Mouse (Mus musculus) forebrain, embryonic 16.5 days (tissue): ENCODE measurements around the gene Serpina3g. TPM values are rescaled to one million over a fixed set of nuclear protein-coding genes. Genes with fewer than 3 reads are reported as not detected.

ENCODE experiments used
- ATAC-seq: fragments of 200-750 bp; cut with Nextera tagmentation; 2 replicates; pipeline ENCODE4 v1.8.0; 2017; ENCODE audit warnings: mild to moderate bottlenecking, moderate library complexity
- H3K27ac ChIP-seq: fragments of 300-500 bp; sonication (generic); 2 replicates; pipeline ENCODE4 v1.5.1; 2014; ENCODE audit warnings: low read length, control low read depth
- H3K27me3 ChIP-seq: fragments of 300-500 bp; sonication (generic); replicated peaks from 2 replicates; pipeline ENCODE4 v1.6.1; 2014; ENCODE audit warnings: low read length; ENCODE audit not compliant: control insufficient read depth, insufficient read depth
- H3K36me3 ChIP-seq: fragments of 300-500 bp; sonication (generic); 2 replicates; pipeline ENCODE4 v1.6.1; 2014; ENCODE audit not compliant: control insufficient read depth, insufficient read depth
- H3K4me1 ChIP-seq: fragments of 300-500 bp; sonication (generic); replicated peaks from 2 replicates; pipeline ENCODE4 v1.6.1; 2014; ENCODE audit warnings: low read length; ENCODE audit not compliant: control insufficient read depth, insufficient read depth
- H3K4me2 ChIP-seq: fragments of 300-500 bp; sonication (generic); 2 replicates; pipeline ENCODE4 v1.6.1; 2014; ENCODE audit warnings: mild to moderate bottlenecking, low read length, control low read depth
- H3K4me3 ChIP-seq: fragments of 300-500 bp; sonication (generic); replicated peaks from 2 replicates; pipeline ENCODE4 v1.5.1; 2014; ENCODE audit warnings: mild to moderate bottlenecking, low read length, control low read depth
- H3K9ac ChIP-seq: fragments of 300-500 bp; sonication (generic); replicated peaks from 2 replicates; pipeline ENCODE4 v1.6.1; 2014; ENCODE audit warnings: low read depth, low read length, control low read depth
- H3K9me3 ChIP-seq: fragments of 300-500 bp; sonication (generic); 2 replicates; pipeline ENCODE4 v1.6.1; 2016; ENCODE audit warnings: low read length; ENCODE audit not compliant: control insufficient read depth
- WGBS: fragments of 180-500 bp; shearing (Covaris S2); extraction: QIAGEN DNeasy Blood & Tissue Kit; methylation state at CpG from one replicate; pipeline ENCODE4 v1.1.7; 2014; 5-methylcytosine and 5-hydroxymethylcytosine counted together
- polyA plus RNA-seq: library from polyadenylated mRNA; unstranded; fragments of >200 nt; fragmentation: Nextera tagmentation; extraction: Ambion mirVana; gene quantifications from 2 replicates; pipeline ENCODE4 v1.2.1, GENCODE M21; 2015

The Serpina3g gene
- not detected in 2 replicates for polyA plus RNA-seq

- Histone ChIP-seq H3K9ac (no peak within 1 kb of the TSS), H3K4me2 (no peak within 1 kb of the TSS), H3K9me3 (no peaks in the 10 kb centered on the region), H3K4me3 (no peak within 1 kb of the TSS), H3K27ac (no peak within 1 kb of the TSS), H3K27me3 (no peaks in the 10 kb centered on the region), H3K36me3 (no peaks in the 10 kb centered on the region), H3K4me1 (no peaks in the 10 kb centered on the region)
- WGBS = 79% methylated on average over 5 of the region's 5 CpGs
- ATAC-seq = no peak
Observed at GRCm38 (mm10) chr12:104235915-104236314, at the start of gene Serpina3g. Gene Serpina3g (plus strand): TSS chr12:104236245.

DNA sequence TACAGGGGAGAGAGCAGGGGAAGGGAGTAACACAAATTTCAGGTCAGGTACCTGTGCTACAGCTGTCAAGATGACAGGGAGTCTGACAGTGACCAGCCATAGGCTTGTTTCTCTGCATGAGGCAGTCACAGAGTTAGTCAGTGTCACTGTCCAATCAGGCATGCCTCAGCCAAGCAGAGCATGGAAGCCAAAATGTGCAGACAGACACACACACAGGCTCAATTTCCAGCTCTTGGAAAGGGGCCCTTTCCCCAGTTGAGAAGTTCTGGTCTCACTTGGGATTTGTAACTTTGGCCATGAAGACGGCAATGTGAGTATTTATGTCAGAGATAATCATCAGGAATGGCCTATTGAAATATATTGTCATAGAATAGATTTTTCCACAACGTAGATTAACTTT lies 46.8 kb upstream of the Serpina3g start:
- Histone ChIP-seq H3K9ac (no peak overlapping the region), H3K4me1 (no peaks in the 10 kb centered on the region), H3K27ac (no peak overlapping the region), H3K9me3 (no peaks in the 10 kb centered on the region), H3K36me3 (no peaks in the 10 kb centered on the region), H3K4me2 (no peak overlapping the region), H3K27me3 (no peaks in the 10 kb centered on the region), H3K4me3 (no peak overlapping the region)
- no peak for ATAC-seq
- 77% methylated on average over 2 of the region's 2 CpGs for WGBS

DNA sequence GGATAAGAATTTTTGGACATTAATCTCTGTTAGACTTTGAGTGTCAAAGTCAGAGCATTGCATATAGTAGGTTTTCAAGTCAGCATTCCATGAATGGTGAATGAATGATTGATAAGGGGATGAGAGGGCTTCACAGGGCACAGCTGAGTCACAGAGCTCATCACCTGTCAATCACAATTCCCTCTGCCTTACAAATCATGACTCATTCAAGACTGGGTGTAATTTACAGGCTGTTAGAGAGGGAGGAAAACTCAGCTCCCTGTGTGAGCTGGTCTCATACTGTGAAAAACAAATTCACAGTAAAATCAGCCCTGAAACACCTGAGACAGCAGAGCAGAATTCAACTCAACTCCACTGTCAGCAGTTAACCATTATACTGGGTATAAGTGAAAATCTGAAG lies 45.2 kb upstream of the Serpina3g start:
- Histone ChIP-seq H3K27me3 (no peaks in the 10 kb centered on the region), H3K27ac (no peak overlapping the region), H3K36me3 (no peaks in the 10 kb centered on the region), H3K4me2 (no peak overlapping the region), H3K4me1 (no peaks in the 10 kb centered on the region), H3K9ac (no peak overlapping the region), H3K4me3 (no peak overlapping the region), H3K9me3 (no peaks in the 10 kb centered on the region)
- ATAC-seq = no peak

DNA sequence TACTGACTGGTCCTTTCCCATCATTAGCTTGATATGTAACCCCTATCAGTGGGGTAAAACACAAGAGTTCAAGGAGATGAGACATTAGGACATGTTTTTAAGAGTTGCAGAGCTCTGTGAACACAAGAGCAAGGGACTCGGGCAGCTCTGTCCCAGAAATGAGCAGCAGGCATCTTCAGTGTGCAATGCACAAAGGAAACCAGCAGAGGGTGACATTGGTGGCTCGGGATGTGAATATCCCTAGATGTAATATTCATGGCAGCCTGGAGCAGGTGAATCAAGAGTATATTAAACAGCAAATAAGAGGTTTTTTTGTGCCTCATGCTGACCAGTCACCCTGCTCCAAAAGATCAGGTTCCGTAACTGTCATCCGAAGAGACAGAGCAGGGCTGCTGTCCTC lies 26.9 kb upstream of the Serpina3g start:
- no peaks in the 10 kb centered on the region for H3K9me3 ChIP-seq
- H3K4me1 ChIP-seq = no peaks in the 10 kb centered on the region
- ATAC-seq = no peak
- no peak overlapping the region for H3K9ac ChIP-seq
- H3K36me3 ChIP-seq = no peaks in the 10 kb centered on the region
- 81% methylated on average over 4 of the region's 4 CpGs for WGBS
- H3K4me3 ChIP-seq = no peak overlapping the region
- H3K27me3 ChIP-seq = no peaks in the 10 kb centered on the region
- H3K27ac ChIP-seq = no peak overlapping the region
- no peak overlapping the region for H3K4me2 ChIP-seq

DNA sequence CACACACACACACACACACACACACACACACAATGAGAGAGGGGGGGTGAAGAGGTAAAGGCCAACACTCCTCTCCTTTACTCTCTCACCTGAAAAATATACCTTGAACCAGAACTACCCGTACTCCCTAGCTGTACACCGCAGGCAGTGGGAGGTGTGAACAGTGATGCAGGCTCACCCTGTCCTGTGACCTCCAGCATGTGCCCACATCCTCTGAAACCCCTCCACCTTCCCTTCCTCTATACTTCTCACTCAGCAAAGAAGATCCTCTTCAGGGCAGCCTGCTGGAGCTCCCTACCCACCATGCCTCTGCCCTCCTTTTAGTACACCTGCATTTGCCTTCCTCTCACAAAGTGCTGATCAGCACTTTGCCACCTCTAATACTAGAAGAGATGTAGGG lies 26.2 kb upstream of the Serpina3g start:
- no peak overlapping the region for H3K4me3 ChIP-seq
- WGBS = 97% methylated on average over 2 of the region's 2 CpGs
- no peak for ATAC-seq

DNA sequence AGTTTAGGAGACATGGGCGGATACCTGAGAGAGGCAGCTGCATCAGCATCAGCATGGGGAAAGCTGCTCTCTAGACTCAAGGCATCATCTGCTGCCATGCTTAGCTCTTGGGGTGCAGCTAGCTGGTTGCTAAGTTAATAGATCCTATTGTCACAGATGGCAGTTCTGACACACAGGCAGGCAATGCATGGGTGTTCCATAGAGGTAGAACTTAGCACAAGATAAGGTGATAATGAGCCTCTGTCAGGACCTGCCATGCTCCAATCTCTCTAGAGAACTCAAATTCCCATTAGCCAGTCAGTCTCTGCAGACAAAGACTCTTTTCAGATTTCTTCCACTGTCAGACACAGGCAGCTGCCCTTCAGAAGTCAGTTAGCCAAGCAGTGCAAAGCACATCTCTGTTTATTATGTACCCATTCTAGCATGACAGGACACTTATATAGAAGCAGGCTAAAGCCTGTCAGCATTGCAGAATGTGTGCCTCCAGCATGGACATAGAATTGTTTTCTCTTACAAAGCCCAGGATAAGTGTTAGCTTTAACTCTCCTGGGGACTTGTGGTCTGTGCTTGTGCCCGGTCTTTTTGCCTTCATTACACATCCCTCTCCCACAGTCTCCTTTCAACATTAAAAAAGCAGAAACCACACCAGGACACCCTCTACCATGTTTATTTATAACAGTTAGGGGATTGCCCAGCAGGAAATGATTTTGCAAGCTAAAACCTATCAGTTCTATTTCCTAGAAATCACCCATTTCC lies 22.2 kb upstream of the Serpina3g start:
- no peak overlapping the region for H3K27ac ChIP-seq
- no peak overlapping the region for H3K4me2 ChIP-seq
- no peaks in the 10 kb centered on the region for H3K9me3 ChIP-seq
- no peaks in the 10 kb centered on the region for H3K36me3 ChIP-seq
- no peaks in the 10 kb centered on the region for H3K27me3 ChIP-seq
- WGBS = 55% methylated on average over 2 of the region's 2 CpGs
- no peak overlapping the region for H3K4me3 ChIP-seq
- H3K9ac ChIP-seq = no peak overlapping the region
- ATAC-seq = no peak
- no peaks in the 10 kb centered on the region for H3K4me1 ChIP-seq

More for the DNA sequence above, 26.2 kb upstream of the Serpina3g start:
- no peaks in the 10 kb centered on the region for H3K4me1 ChIP-seq
- H3K9ac ChIP-seq = no peak overlapping the region
- H3K27me3 ChIP-seq = no peaks in the 10 kb centered on the region
- H3K27ac ChIP-seq = no peak overlapping the region
- H3K9me3 ChIP-seq = no peaks in the 10 kb centered on the region
- H3K4me2 ChIP-seq = no peak overlapping the region
- H3K36me3 ChIP-seq = no peaks in the 10 kb centered on the region

DNA sequence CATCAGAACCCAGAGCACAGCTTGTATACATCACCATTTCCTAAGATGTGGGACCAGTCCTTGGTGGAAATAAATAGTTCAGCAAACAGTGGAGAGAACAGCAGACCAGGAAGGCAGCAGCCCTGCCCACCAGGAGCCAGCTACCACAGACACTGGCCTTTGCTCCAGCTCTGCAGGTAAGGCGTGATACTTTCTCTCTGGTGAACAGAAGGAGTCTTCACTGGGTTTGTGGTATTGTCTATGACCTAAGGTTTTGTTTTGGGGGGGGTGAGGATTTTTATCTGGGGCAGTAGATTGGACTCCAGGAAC lies 21.6 kb upstream of the Serpina3g start, which contains the start of gene Serpina3f:
TSS of gene Serpina3f (plus strand) at position 100 of the 309 bp plus-strand sequence.
- Histone ChIP-seq H3K9me3 (no peaks in the 10 kb centered on the region), H3K36me3 (no peaks in the 10 kb centered on the region), H3K4me1 (no peaks in the 10 kb centered on the region), H3K4me3 (no peak within 1 kb of the TSS), H3K27me3 (no peaks in the 10 kb centered on the region), H3K4me2 (no peak within 1 kb of the TSS), H3K27ac (no peak within 1 kb of the TSS), H3K9ac (no peak within 1 kb of the TSS)
- 72% methylated on average over 1 of the region's 1 CpGs for WGBS
- ATAC-seq = no peak

GRCm38 (mm10) chr12:104215249-104215648 lies 20.8 kb upstream of the Serpina3g start:
- H3K4me3 ChIP-seq = no peak overlapping the region
- H3K27ac ChIP-seq = no peak overlapping the region
- WGBS = 95% methylated on average over 1 of the region's 1 CpGs
- H3K9ac ChIP-seq = no peak overlapping the region
- H3K9me3 ChIP-seq = no peaks in the 10 kb centered on the region
- no peaks in the 10 kb centered on the region for H3K36me3 ChIP-seq
- no peaks in the 10 kb centered on the region for H3K27me3 ChIP-seq
- no peak for ATAC-seq
- H3K4me1 ChIP-seq = no peaks in the 10 kb centered on the region
- no peak overlapping the region for H3K4me2 ChIP-seq

DNA sequence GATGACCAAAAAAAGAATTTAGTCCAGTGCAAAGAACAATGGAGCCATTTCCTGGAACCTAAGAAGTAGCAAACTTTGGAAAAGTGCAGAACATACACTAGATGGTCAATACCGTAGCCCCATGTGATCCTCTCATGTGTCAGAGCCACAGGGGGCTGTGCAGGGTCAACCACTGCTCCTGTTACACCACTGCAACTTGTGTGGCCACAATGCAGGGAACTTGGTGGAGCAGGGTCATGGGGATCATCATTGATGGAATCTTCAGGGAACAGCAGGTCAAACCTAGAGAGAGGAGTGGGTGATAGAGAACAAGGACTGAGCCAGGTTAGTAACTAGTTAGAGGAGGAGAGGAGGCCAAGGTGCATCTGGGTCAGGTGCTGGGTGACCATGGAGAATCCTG lies 14.4 kb upstream of the Serpina3g start:
- H3K4me2 ChIP-seq = no peak overlapping the region
- H3K9ac ChIP-seq = no peak overlapping the region
- H3K27ac ChIP-seq = no peak overlapping the region
- no peaks in the 10 kb centered on the region for H3K4me1 ChIP-seq
- H3K27me3 ChIP-seq = no peaks in the 10 kb centered on the region
- ATAC-seq = no peak
- 81% methylated on average over 1 of the region's 1 CpGs for WGBS
- H3K9me3 ChIP-seq = no peaks in the 10 kb centered on the region
- H3K36me3 ChIP-seq = no peaks in the 10 kb centered on the region
- no peak overlapping the region for H3K4me3 ChIP-seq

DNA sequence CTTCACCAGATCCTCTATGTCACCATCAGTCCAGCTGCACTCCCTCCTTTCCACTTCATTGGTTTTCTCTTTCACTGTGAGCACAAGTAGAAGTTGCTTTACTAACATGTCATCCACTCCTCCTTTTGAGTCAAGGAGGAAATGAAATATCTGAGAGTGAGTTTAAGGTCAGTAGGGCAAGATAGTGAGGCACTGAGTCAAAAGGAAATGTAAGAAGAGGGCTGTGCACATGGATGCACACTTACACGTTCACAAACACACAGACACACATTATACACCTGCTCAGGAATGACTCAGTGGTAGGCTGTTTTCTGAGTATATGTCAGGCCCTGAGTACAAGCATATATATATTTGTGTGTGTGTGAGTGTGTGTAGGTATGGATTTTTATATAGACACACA lies 12.4 kb upstream of the Serpina3g start:
- H3K4me2 ChIP-seq = no peak overlapping the region
- H3K4me3 ChIP-seq = no peak overlapping the region
- H3K4me1 ChIP-seq = no peaks in the 10 kb centered on the region
- H3K36me3 ChIP-seq = no peaks in the 10 kb centered on the region
- no peak for ATAC-seq
- no peak overlapping the region for H3K27ac ChIP-seq
- 70% methylated on average over 1 of the region's 1 CpGs for WGBS
- H3K9me3 ChIP-seq = no peaks in the 10 kb centered on the region
- H3K27me3 ChIP-seq = no peaks in the 10 kb centered on the region
- no peak overlapping the region for H3K9ac ChIP-seq
